Mouse (Mus musculus) midbrain, embryonic 15.5 days (tissue): ENCODE data around the gene Hoxb9. TPM values are rescaled to one million over a fixed set of nuclear protein-coding genes. Genes with fewer than 3 reads are reported as not detected.

Experiments
- ATAC-seq: fragments of 200-750 bp; cut with Nextera tagmentation; replicated peaks from 2 replicates; pipeline ENCODE4 v1.8.0; 2017; ENCODE audit warnings: moderate TSS enrichment
- H3K27ac ChIP-seq: fragments of 300-500 bp; sonication (generic); 2 replicates; pipeline ENCODE4 v1.5.1; 2015; ENCODE audit warnings: mild to moderate bottlenecking, inconsistent platforms
- H3K27me3 ChIP-seq: fragments of 300-500 bp; sonication (generic); replicated peaks from 2 replicates; pipeline ENCODE4 v1.6.1; 2015; ENCODE audit warnings: inconsistent platforms
- H3K36me3 ChIP-seq: fragments of 300-500 bp; sonication (generic); replicated peaks from 2 replicates; pipeline ENCODE4 v1.6.1; 2015; ENCODE audit warnings: inconsistent platforms
- H3K4me1 ChIP-seq: fragments of 300-500 bp; sonication (generic); 2 replicates; pipeline ENCODE4 v1.6.1; 2015; ENCODE audit warnings: inconsistent platforms
- H3K4me2 ChIP-seq: fragments of 300-500 bp; sonication (generic); 2 replicates; pipeline ENCODE4 v1.6.1; 2015; ENCODE audit warnings: inconsistent platforms, mild to moderate bottlenecking, moderate library complexity
- H3K4me3 ChIP-seq: fragments of 300-500 bp; sonication (generic); 2 replicates; pipeline ENCODE4 v1.5.1; 2015; ENCODE audit warnings: mild to moderate bottlenecking, inconsistent platforms
- H3K9ac ChIP-seq: fragments of 300-500 bp; sonication (generic); 2 replicates; pipeline ENCODE4 v1.6.1; 2015; ENCODE audit warnings: mild to moderate bottlenecking, inconsistent platforms
- H3K9me3 ChIP-seq: fragments of 300-500 bp; sonication (generic); 2 replicates; pipeline ENCODE4 v1.6.1; 2016; ENCODE audit warnings: inconsistent platforms
- WGBS: fragments of 180-500 bp; shearing (Covaris S2); methylation state at CpG from one replicate; pipeline ENCODE4 v1.1.7; 2015; ENCODE audit warnings: mixed read lengths; 5-methylcytosine and 5-hydroxymethylcytosine counted together
- polyA plus RNA-seq: library from polyadenylated mRNA; unstranded; fragments of >200 nt; fragmentation: Nextera tagmentation; extraction: Ambion mirVana; gene quantifications from 2 replicates; pipeline ENCODE4 v1.2.1, GENCODE M21; 2015

Hoxb9 gene
- polyA plus RNA-seq, 1 experiment from 2014 or later = not detected

DNA sequence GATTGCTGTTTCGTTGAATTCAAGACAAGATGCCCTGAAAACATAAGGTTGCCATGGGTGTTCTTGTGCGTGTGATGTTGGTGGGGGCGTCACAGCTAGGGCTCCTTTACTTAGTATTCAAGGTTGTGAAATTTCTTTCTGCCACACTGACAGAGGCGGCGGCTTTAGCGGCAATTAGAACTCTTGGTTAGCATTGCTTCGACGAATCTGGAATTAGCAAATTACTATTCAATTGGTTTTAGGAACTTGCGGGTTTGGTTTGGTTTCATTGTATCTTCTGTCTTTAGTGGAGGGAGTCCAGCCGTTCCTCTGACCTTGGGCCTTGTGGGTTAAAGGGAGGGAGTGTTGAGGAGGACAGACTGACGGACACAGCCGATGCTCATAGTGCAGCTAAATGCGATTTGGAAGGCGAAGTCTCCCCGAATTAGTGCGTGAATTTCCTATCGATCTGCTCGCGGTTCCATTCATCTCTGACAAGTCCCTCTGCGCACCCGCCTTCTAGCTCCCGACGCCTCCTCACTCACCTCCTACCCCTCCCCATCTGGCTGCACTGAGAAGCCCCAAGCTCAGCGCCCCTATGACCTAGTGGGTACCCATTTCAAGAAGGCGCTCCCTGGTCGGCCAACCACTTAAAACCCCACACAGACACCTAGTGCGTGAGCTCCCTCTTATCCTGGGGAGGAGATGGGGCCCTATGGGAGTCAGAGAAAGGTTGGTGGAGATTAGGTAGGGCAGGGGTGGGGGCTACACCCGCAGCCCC lies 46.5 kb downstream of the Hoxb9 start, which contains the start of gene Hoxb4:
Gene Hoxb4, plus strand, starts transcription at position 660 of the 760 bp plus-strand sequence.
- Histone ChIP-seq H3K9ac (no peak within 1 kb of the TSS), H3K4me2 (peak within 1 kb of the TSS; percentile 30; the same call in 1 of the 2 replicates), H3K27me3 (peaks cover 97% of the 10 kb centered on the region), H3K9me3 (no peaks in the 10 kb centered on the region), H3K4me3 (0 out of 2 replicates have a peak within 1 kb of the TSS, but pooled peaks have one; percentile 2), H3K4me1 (0 out of 2 replicates have a peak, but pooled peaks cover 3% of the 10 kb centered on the region), H3K36me3 (no peaks in the 10 kb centered on the region), H3K27ac (no peak within 1 kb of the TSS)
- 2% methylated on average over 28 of the region's 28 CpGs for WGBS
- no peak for ATAC-seq

DNA sequence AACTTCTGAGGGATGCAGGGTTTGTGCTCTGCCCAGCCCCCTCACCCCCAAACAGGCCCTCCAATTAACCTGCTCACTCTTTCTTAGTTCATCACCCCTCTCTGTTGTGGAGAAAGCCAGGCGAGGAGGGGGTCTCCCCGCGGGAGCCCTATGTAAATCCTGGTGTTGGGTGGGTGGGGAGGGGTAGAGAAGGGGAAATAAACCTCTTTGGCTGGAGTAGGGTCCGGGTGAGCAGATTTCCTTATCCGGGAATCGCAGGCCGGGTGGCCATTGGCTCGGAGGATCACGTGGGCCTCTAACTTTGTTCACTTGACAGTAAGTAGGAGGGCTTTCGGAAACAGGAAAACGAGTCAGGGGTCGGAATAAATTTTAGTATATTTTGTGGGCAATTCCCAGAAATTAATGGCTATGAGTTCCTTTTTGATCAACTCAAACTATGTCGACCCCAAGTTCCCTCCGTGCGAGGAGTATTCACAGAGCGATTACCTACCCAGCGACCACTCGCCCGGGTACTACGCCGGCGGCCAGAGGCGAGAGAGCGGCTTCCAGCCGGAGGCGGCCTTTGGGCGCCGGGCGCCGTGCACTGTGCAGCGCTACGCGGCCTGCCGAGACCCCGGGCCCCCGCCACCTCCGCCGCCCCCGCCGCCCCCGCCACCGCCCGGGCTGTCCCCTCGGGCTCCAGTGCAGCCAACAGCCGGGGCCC lies 47.3 kb downstream of the Hoxb9 start:
- no peak overlapping the region for H3K27ac ChIP-seq
- H3K4me1 ChIP-seq = 0 out of 2 replicates have a peak, but pooled peaks cover 3% of the 10 kb centered on the region
- H3K27me3 ChIP-seq = peaks cover 97% of the 10 kb centered on the region
- H3K4me2 ChIP-seq = peak overlapping the region; percentile 30; the same call in 1 of the 2 replicates
- H3K9me3 ChIP-seq = no peaks in the 10 kb centered on the region
- 0 out of 2 replicates have a peak overlapping the region, but pooled peaks have one; percentile 2 for H3K4me3 ChIP-seq
- under 1% methylated on average over 44 of the region's 45 CpGs for WGBS
- H3K9ac ChIP-seq = no peak overlapping the region
- no peaks in the 10 kb centered on the region for H3K36me3 ChIP-seq
- no peak for ATAC-seq

GRCm38 (mm10) chr11:96319071-96319902 lies 48.0 kb downstream of the Hoxb9 start:
- ATAC-seq = no peak
- Histone ChIP-seq H3K9ac (no peak overlapping the region), H3K27me3 (peaks cover 97% of the 10 kb centered on the region), H3K27ac (no peak overlapping the region), H3K36me3 (no peaks in the 10 kb centered on the region), H3K4me1 (0 out of 2 replicates have a peak, but pooled peaks cover 3% of the 10 kb centered on the region), H3K4me3 (0 out of 2 replicates have a peak overlapping the region, but pooled peaks have one; percentile 2), H3K9me3 (no peaks in the 10 kb centered on the region), H3K4me2 (peak overlapping the region; percentile 30; the same call in 1 of the 2 replicates)
- WGBS = 0% methylated on average over 34 of the region's 34 CpGs

GRCm38 (mm10) chr11:96319910-96320309 lies 48.7 kb downstream of the Hoxb9 start:
- H3K36me3 ChIP-seq = no peaks in the 10 kb centered on the region
- no peak for ATAC-seq
- no peak overlapping the region for H3K4me3 ChIP-seq
- 0 out of 2 replicates have a peak, but pooled peaks cover 3% of the 10 kb centered on the region for H3K4me1 ChIP-seq
- H3K4me2 ChIP-seq = no peak overlapping the region
- H3K27ac ChIP-seq = no peak overlapping the region
- peaks cover 97% of the 10 kb centered on the region for H3K27me3 ChIP-seq
- WGBS = 2% methylated on average over 29 of the region's 29 CpGs
- H3K9ac ChIP-seq = no peak overlapping the region
- H3K9me3 ChIP-seq = no peaks in the 10 kb centered on the region

DNA sequence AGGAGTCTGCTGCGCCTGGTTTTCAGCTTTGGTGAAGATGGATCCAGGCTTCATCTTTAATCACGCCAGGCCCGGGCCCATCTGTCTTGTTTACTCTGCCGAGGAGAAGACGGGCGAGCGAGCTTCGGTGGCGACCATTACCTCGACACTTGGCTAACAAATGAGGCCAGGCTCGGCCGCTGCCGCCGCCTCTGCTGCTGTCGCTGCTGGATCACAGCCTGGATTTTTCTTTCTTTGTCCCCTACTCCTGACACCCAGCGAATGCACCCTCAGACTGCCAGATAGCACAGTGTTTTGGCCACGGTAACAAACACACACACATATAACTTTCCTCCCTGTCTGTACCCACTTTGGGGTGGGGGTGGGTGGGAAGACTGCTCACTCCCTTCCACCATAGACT lies 49.4 kb downstream of the Hoxb9 start:
- H3K36me3 ChIP-seq = no peaks in the 10 kb centered on the region
- H3K4me1 ChIP-seq = 0 out of 2 replicates have a peak, but pooled peaks cover 3% of the 10 kb centered on the region
- ATAC-seq = no peak
- no peak overlapping the region for H3K9ac ChIP-seq
- 1% methylated on average over 17 of the region's 17 CpGs for WGBS
- H3K27ac ChIP-seq = no peak overlapping the region
- H3K4me3 ChIP-seq = no peak overlapping the region
- no peak overlapping the region for H3K4me2 ChIP-seq
- H3K9me3 ChIP-seq = no peaks in the 10 kb centered on the region
- peaks cover 97% of the 10 kb centered on the region for H3K27me3 ChIP-seq

DNA sequence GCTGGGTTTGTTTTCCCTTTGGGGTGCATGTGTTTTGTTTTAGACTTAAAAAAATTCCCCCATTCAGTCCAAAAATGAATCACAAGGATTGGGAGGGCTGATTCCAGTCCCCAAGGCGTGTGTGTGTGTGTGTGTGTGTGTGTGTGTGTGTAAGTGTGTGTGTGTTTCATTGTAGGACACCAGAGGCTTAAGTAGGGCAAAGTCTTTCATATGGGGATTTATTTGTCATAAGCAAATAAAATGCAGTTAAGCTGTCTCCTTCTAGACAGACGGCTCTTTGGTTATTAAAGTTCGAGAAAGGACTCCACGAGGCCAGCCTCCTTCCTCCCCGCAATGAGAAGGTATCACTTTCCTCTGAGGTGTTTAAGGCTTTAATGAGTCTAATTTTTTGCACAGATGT lies 50.6 kb downstream of the Hoxb9 start:
- Histone ChIP-seq H3K9ac (no peak overlapping the region), H3K4me2 (no peak overlapping the region), H3K9me3 (no peaks in the 10 kb centered on the region), H3K27me3 (peaks cover 94% of the 10 kb centered on the region), H3K36me3 (no peaks in the 10 kb centered on the region), H3K4me1 (0 out of 2 replicates have a peak, but pooled peaks cover 3% of the 10 kb centered on the region), H3K27ac (no peak overlapping the region), H3K4me3 (no peak overlapping the region)
- ATAC-seq = no peak
- WGBS = 6% methylated on average over 5 of the region's 5 CpGs

- Histone ChIP-seq H3K4me1 (0 out of 2 replicates have a peak, but pooled peaks cover 3% of the 10 kb centered on the region), H3K4me3 (no peak overlapping the region), H3K9me3 (no peaks in the 10 kb centered on the region), H3K27me3 (peaks cover 95% of the 10 kb centered on the region), H3K36me3 (no peaks in the 10 kb centered on the region), H3K4me2 (no peak overlapping the region), H3K27ac (no peak overlapping the region), H3K9ac (no peak overlapping the region)
- 3% methylated on average over 6 of the region's 6 CpGs for WGBS
- no peak for ATAC-seq
Observed at GRCm38 (mm10) chr11:96322738-96323137, 51.5 kb downstream of the Hoxb9 start.

DNA sequence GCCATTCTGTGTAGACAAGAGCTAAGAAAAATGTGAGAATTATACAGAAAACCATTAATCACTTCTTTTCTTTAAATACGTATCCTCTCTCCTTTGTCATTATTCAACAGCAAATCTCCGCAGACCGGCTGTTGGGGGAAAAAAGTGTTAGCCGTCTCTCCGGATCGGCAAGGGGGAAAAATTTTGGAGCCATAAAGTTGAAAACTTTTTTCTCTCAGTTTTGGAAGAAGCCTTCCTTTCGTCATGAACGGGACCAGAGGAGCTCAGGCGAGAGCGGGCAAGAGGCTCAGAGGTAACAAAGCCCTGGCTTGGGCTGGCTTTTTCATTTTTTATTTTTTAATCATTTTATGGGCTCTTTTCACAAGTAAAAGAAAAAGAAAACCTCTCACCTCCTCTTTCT lies 51.9 kb downstream of the Hoxb9 start, which contains the start of gene Hoxb3:
Gene Hoxb3, plus strand, starts transcription at position 173 of the 400 bp plus-strand sequence.
- Histone ChIP-seq H3K4me2 (no peak within 1 kb of the TSS), H3K27me3 (peaks cover 95% of the 10 kb centered on the region), H3K9ac (no peak within 1 kb of the TSS), H3K4me1 (0 out of 2 replicates have a peak, but pooled peaks cover 3% of the 10 kb centered on the region), H3K27ac (no peak within 1 kb of the TSS), H3K4me3 (no peak within 1 kb of the TSS), H3K9me3 (no peaks in the 10 kb centered on the region), H3K36me3 (no peaks in the 10 kb centered on the region)
- ATAC-seq = no peak
- 3% methylated on average over 10 of the region's 10 CpGs for WGBS

GRCm38 (mm10) chr11:96324125-96324524 lies 52.9 kb downstream of the Hoxb9 start:
- no peaks in the 10 kb centered on the region for H3K4me1 ChIP-seq
- no peak overlapping the region for H3K4me3 ChIP-seq
- H3K36me3 ChIP-seq = no peaks in the 10 kb centered on the region
- no peak for ATAC-seq
- H3K27ac ChIP-seq = no peak overlapping the region
- no peak overlapping the region for H3K9ac ChIP-seq
- peaks cover 95% of the 10 kb centered on the region for H3K27me3 ChIP-seq
- 0% methylated on average over 5 of the region's 5 CpGs for WGBS
- H3K4me2 ChIP-seq = no peak overlapping the region
- no peaks in the 10 kb centered on the region for H3K9me3 ChIP-seq

- Histone ChIP-seq H3K4me2 (no peak overlapping the region), H3K27me3 (peaks cover 94% of the 10 kb centered on the region), H3K9me3 (no peaks in the 10 kb centered on the region), H3K4me1 (no peaks in the 10 kb centered on the region), H3K4me3 (no peak overlapping the region), H3K9ac (no peak overlapping the region), H3K36me3 (no peaks in the 10 kb centered on the region), H3K27ac (no peak overlapping the region)
- no peak for ATAC-seq
- WGBS = 3% methylated on average over 8 of the region's 8 CpGs
Observed at GRCm38 (mm10) chr11:96324965-96325364, 53.7 kb downstream of the Hoxb9 start.

GRCm38 (mm10) chr11:96325747-96326212 lies 54.5 kb downstream of the Hoxb9 start:
- no peak for ATAC-seq
- WGBS = 1% methylated on average over 22 of the region's 22 CpGs
- Histone ChIP-seq H3K4me1 (no peaks in the 10 kb centered on the region), H3K36me3 (no peaks in the 10 kb centered on the region), H3K27me3 (peaks cover 95% of the 10 kb centered on the region), H3K27ac (no peak overlapping the region), H3K9ac (no peak overlapping the region), H3K4me2 (no peak overlapping the region), H3K4me3 (no peak overlapping the region), H3K9me3 (no peaks in the 10 kb centered on the region)
